Mouse (Mus musculus) lung, adult 18-20 months (tissue): ENCODE data around the gene Plekhm2.

Source experiments
- DNase-seq, 2 experiments: peaks; one replicate each; pipeline ENCODE4 v3.0.0; 2022; ENCODE audit warnings: mixed read lengths in 2 of 2

Gene Plekhm2

GRCm38 (mm10) chr4:141664799-141665198 lies at the start of gene Plekhm2:
Plekhm2 (minus strand) TSS chr4:141664899.
- no peak for DNase-seq

DNA sequence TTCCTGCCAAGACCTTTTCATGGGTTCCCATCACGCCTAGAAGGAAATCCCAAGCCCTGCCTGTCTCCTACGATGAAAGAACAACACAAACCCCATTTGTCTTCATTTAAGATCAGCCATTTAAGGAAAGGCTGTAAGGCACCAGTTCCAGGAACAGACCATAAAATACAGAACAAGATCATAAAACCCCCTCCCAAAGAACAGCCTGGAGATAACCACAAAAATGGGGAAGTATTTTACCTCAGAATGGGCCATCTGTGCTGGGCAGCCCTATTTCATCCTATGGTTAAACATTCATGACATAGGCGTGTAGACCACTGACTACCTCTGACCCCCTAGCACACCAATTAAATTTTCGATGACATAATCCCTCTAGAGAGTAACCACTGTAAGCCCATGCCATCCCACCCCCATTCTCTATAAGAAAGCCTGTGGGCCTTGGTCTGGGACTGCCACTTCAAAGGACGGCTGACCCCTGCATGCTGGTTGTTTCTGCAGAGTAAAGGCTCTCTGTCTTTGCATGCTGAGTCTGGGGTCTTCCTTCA lies 49.0 kb upstream of the Plekhm2 start:
- DNase-seq = no peak

- no peak for DNase-seq
Observed at GRCm38 (mm10) chr4:141711250-141711649, 46.6 kb upstream of the Plekhm2 start.

DNA sequence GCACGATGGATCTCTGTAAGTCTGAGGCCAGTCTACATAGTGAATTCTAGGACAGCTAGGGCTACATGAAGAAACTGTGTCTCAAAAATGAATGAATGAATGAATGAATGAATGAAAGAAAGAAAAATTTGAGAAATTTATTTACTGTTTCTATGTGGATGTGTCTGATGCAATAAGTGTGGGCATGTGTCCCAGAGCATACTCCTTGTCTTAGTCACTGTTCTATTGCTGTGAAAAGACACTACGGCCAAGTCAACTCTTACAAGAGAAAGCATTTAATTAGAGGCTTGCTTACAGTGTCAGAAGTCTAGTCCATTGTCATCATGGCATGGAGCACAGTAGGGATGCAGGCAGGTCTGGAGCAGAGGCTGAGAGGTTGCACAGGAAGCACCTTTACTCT lies 44.3 kb upstream of the Plekhm2 start:
- no peak for DNase-seq

- DNase-seq = no peak
Observed at GRCm38 (mm10) chr4:141708005-141708404, 43.3 kb upstream of the Plekhm2 start.

DNA sequence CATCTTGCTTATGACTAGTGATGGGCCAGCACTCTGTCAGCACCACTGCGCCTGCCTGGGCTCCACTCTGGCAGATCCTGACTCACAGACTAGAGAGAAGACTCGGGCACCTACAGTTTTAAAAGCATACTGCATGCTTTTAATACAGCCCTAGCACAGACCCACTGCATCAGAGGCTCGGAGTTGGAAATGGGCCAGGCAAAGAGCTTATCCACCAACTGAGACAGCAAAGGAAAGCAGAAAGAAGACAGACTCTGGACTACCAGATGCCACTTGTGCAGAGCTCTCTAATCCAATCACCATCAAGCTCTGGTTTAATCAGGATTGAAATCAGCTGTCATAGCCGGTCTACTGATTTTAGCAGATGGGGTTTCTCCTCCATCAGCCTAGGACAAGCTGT lies 40.6 kb upstream of the Plekhm2 start:
- DNase-seq = no peak

GRCm38 (mm10) chr4:141704625-141705024 lies 39.9 kb upstream of the Plekhm2 start:
- no peak for DNase-seq

DNA sequence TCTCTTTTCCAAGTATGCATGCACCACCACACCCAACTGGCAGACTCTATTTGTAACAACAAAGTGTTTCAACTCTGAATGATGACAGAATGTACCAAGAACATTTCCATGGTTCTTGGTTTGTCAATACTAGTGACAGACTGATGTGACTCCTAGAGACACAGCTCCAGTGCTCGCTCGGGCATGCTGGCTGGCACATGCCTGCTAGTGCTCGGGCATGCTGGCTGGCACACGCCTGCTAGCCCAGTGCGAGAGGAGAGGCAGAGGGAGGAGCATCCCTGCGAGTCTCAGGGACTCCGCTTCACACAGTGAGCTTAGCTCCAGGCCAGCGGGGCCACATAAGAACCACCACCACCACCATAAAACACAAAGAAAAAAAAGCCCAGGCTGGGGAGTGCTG lies 30.0 kb upstream of the Plekhm2 start:
- no peak for DNase-seq

GRCm38 (mm10) chr4:141688505-141688904 lies 23.8 kb upstream of the Plekhm2 start:
- DNase-seq = no peak

GRCm38 (mm10) chr4:141686525-141686924 lies 21.8 kb upstream of the Plekhm2 start:
- DNase-seq = no peak

DNA sequence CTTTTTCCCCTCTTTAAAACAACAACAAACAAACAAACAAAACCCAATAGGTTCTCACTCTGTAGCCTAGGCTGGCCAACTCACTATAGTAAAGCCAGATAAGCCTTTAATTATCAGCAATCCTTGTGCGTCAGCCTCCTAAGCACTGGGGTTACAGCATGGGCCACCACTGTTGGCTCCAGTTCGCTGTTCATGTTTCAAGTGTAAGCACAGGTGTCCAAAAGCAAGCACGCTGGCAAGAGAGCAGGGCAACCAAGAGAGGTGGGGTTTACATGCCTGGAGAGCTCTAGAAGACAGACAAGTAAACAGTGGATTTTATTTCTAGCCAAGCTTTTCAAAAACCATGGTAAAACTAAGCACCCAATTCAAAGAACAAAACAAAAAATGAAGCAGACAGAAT lies 21.4 kb upstream of the Plekhm2 start:
- DNase-seq = peak; percentile 68 to 78

GRCm38 (mm10) chr4:141685499-141685898 lies 20.8 kb upstream of the Plekhm2 start, which contains the start of gene Rsc1a1:
Rsc1a1 (minus strand) TSS chr4:141685599.
- DNase-seq = no peak

DNA sequence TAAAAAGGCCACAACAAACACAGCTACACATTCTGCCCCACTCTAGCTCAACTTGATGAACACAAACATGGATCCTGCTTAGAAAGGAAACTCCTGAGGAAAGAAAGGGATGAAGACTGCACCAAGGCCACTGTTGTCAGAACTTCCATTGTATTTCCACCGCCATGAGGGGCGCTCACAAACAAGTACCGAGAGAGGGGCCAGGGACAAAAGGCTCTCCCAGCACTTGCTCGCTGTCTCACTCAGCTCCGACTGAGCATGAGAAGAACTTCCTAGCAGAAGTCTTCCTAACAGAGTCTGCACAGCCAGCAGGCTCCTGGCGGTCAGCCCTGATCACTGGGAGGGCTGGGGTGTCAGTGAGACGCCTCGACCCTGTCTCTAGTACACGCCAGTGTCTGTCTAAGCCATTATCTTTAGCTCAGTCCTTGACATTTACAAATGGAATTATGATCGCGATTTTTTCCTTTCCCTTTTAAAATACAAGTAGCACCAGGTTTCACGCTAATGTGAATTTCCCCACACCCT lies 18.1 kb upstream of the Plekhm2 start:
- no peak for DNase-seq

GRCm38 (mm10) chr4:141681767-141682166 lies 17.1 kb upstream of the Plekhm2 start:
- peak; percentile 28 to 59 for DNase-seq

DNA sequence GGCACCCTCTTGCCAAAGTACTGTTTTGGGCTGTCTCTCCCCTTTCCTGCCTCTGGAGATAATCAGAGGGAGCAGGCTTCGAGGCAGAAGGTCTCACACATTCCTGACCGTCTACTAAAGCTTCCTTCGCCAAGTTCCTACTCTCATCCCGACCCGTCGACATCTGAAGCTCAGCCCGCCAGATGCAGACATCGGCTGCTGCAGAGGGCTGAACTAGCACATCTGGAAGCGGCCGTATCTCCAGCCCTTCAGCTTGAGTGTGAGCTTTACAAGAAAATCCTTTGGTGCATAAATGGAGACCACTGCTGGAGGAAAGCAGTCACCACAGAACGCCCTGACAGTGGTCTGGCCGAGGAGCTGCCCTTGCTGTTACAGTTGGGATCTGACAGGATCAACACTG lies 16.2 kb upstream of the Plekhm2 start:
- no peak for DNase-seq

DNA sequence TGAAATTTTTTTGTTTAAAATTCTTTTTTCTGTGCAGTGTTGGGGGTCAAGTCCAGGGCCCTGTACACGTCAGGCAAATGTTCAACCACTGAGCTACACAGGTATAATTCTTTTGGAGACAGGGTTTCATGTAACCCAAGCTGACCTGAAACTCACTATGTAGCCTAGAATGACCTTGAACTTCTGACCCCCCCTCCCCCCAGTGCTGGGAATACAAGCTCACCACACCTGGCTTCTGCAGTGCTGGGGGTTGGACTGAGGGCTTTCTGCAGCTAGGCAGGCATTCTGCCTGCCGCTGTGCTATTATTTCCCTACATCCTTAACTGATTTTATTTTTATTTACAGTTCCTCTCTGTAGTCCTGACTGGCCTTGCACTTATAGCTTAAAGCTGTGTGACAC lies 14.3 kb upstream of the Plekhm2 start:
- no peak for DNase-seq

DNA sequence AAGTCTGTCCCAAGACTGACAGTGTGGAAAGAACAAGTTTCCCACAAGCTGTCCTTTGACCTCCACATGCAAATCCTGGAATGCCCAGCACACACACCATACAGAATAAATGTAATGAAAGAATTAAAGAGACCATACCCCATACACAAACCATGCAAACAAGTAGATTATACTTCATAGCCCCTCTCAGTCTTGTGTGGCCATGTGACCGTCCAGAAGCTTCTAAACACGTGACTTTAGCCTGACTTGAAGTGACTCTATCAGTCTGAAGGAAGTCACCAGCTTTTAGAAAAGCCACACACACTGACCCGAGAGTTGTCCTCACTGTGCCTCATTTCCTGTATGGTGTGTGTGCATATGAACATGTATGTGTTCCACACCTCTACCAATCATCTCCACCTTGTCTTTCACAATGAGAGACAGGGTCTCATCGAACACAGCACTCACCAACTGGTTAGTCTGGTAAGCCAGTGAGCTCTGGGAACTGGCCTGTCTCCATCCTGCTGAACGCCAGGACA lies 11.8 kb upstream of the Plekhm2 start:
- no peak for DNase-seq

DNA sequence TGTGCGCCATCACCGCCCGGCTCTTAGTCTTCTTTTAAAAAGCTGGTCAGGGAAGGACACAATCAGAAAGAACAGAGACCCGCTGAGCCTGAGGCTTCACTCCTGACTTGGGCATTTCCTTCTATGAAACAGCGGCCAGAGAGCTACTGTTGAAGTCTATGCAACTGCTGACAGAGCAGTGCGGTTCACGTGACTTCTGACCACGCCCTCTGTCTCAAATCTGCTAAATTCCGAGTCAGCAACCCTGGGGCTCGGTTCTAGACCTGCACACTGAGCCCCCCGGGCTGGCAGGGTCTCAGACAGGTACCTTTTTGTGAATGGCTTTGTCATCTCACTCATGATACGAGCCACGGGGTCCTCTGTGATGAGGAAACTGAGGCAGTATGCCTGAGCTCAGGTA lies 7.6 kb upstream of the Plekhm2 start:
- DNase-seq = no peak

- DNase-seq = no peak
Observed at GRCm38 (mm10) chr4:141671389-141671788, 6.7 kb upstream of the Plekhm2 start.

GRCm38 (mm10) chr4:141669898-141670712 lies 5.4 kb upstream of the Plekhm2 start:
- peak; percentile 78 for DNase-seq

DNA sequence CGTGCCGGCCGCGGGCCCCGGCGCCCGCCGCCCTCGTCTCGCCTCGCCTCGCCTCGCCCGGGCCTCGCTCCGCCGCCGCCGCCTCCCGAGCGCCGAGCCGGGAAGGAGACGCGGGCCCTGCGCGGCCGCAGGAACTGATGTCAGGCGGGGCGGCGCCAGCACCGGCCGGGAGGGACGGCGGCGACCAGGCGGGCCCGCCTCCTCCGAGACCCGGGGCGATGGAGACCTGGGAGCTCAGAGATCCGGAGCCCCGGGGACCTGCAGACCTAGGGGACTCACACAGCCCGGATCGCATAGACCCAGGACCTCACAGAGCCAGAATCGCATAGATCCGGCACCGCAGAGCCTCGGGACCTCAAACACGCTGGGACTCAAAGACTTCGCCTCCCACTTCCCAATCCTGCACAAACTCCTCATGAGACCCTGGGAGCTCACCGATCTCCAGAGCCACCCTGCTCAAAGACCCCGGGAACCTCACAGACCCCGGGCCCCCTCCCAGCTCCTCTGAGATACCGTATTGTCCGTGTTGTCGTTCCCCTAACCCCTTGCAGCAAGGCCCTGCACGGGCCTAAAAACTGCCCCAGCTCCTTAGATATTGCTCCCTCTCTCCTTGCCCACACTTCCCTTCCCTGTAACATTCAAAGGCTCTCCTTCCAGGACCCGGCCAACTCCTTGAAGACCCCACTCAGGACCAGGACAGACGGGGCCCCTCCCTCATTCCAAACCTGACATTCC lies 521 bp downstream of the Plekhm2 start:
- peak; percentile 77 to 82 for DNase-seq

- DNase-seq = peak in 1 of 2 experiments; percentile 26
Observed at GRCm38 (mm10) chr4:141663122-141663931, 1.4 kb downstream of the Plekhm2 start.
